Mouse (Mus musculus): ENCODE data around the gene Slco4c1.

- TF ChIP-seq CTCF (IDR thresholded peaks at IDR 0.05; ENCODE audit: low read depth): no peak
- TF ChIP-seq EP300 (IDR thresholded peaks at IDR 0.05; ENCODE audit: low read depth): no peak
Measured at GRCm38 (mm10) chr1:96805287-96805727, 66.7 kb downstream of the Slco4c1 start.
